Mouse (Mus musculus): Measurements from ENCODE around the gene Kcnk7. TPM values are rescaled to one million over a fixed set of nuclear protein-coding genes. Genes with fewer than 3 reads are reported as not detected.

The Kcnk7 gene
- polyA plus RNA-seq, 1 experiment from 2014 or later, result not detected

DNA sequence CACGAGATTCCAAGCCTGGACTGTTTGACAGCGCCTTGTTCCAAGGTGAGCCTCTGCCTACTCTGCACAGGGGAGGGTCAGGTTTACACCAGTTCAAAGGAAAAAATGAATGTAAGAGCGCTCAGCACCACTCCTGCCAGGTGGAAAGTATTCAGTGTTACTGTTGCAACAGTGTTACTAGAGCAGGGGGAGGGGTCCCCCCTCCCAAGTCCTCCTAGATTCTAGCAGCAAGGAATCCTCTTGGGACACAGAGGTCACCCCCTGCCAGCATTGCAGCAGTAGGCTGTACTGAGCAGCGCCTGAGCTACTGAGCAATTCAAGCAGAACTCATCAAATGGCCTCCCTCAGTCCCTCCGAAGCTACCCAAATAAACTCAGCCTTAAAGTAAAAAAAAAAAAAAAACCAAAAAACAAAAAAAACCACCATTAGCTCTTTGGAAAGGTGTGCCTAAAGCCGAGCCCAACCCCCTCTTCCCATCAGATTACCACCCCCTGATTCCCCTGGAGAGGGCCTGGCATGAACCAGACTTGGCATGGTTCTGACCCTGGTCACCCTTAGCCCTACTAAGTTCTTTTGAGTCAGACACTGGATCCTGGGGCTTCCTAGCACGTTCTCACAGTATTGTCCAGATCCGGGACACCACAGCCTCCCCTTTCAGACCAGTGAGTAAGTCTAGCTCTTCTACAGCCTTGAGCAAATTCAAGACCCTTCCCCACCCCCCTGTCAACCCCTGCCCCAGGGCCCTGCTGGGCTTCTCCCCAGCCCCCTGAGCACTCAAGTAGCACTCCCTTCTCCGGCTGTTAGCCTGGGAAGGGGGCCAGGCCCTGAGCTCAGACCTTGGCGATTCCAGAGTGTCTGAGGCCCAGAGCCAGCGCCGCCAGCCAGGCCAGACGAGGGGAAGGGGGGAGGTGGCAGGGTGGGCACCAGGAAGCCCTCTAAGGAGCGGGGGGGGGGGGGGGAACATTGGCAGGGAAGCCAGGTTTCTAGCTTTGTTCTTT, 36.5 kb downstream of the Kcnk7 start, which contains the start of gene Ltbp3:
TSS of gene Ltbp3 (plus strand) at position 585 of the 998 bp plus-strand sequence.
- Histone ChIP-seq H3K27ac (ENCODE audit: low read depth, low read length) (0 out of 2 replicates have a peak within 1 kb of the TSS, but pooled peaks have one; percentile 17), H3K4me1 (ENCODE audit: control insufficient read depth, insufficient read depth, low read length) (peaks cover 14% of the 10 kb centered on the region), H3K27me3 (ENCODE audit: control insufficient read depth, insufficient read depth, low read length) (peaks cover 41% of the 10 kb centered on the region), H3K9me3 (ENCODE audit: control insufficient read depth, low read length) (no peaks in the 10 kb centered on the region), H3K9ac (ENCODE audit: low read length) (peak within 1 kb of the TSS; percentile 85), H3K36me3 (ENCODE audit: control insufficient read depth, insufficient read depth, low read length) (no peaks in the 10 kb centered on the region), H3K4me3 (ENCODE audit: low read depth, low read length) (peak within 1 kb of the TSS; percentile 61), H3K4me2 (ENCODE audit: low read depth) (peak within 1 kb of the TSS; percentile 98)
- WGBS, result 20% methylated on average over 13 of the region's 14 CpGs
- DNase-seq (ENCODE audit: low spot score) (no peak), ATAC-seq (ENCODE audit: insufficient read depth, low FRiP score, low TSS enrichment) (no peak)

GRCm38 (mm10) chr19:5741641-5742240, 37.6 kb downstream of the Kcnk7 start:
- ATAC-seq (ENCODE audit: insufficient read depth, low FRiP score, low TSS enrichment) (peak; percentile 64), DNase-seq (ENCODE audit: low spot score) (peak; percentile 75)
- Histone ChIP-seq H3K36me3 (ENCODE audit: control insufficient read depth, insufficient read depth, low read length) (no peaks in the 10 kb centered on the region), H3K4me3 (ENCODE audit: low read depth, low read length) (peak overlapping the region; percentile 61), H3K9ac (ENCODE audit: low read length) (peak overlapping the region; percentile 85), H3K4me2 (ENCODE audit: low read depth) (peak overlapping the region; percentile 98), H3K9me3 (ENCODE audit: control insufficient read depth, low read length) (no peaks in the 10 kb centered on the region), H3K4me1 (ENCODE audit: control insufficient read depth, insufficient read depth, low read length) (peaks cover 24% of the 10 kb centered on the region), H3K27ac (ENCODE audit: low read depth, low read length) (0 out of 2 replicates have a peak overlapping the region, but pooled peaks have one; percentile 17), H3K27me3 (ENCODE audit: control insufficient read depth, insufficient read depth, low read length) (peaks cover 49% of the 10 kb centered on the region)
- WGBS, result under 1% methylated on average over 45 of the region's 55 CpGs

DNA sequence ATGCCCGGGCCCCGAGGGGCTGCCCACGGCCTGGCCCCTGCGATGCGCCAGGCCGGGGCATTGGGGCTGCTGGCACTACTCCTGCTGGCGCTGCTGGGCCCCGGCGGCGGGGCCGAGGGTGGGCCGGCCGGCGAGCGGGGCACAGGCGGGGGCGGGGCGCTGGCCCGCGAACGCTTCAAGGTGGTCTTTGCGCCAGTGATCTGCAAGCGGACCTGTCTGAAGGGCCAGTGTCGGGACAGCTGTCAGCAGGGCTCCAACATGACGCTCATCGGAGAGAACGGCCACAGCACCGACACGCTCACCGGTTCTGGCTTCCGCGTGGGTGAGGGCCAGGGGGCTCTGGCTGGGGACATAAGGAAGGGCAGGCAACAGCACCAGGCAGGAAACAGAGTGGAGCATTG, 38.1 kb downstream of the Kcnk7 start:
- peak; percentile 61 for DNase-seq (ENCODE audit: low spot score)
- no peaks in the 10 kb centered on the region for H3K36me3 ChIP-seq (ENCODE audit: control insufficient read depth, insufficient read depth, low read length)
- H3K9me3 ChIP-seq (ENCODE audit: control insufficient read depth, low read length), result no peaks in the 10 kb centered on the region
- ATAC-seq (ENCODE audit: insufficient read depth, low FRiP score, low TSS enrichment), result peak; percentile 51
- peaks cover 24% of the 10 kb centered on the region for H3K4me1 ChIP-seq (ENCODE audit: control insufficient read depth, insufficient read depth, low read length)
- H3K27ac ChIP-seq (ENCODE audit: low read depth, low read length), result no peak overlapping the region
- H3K4me3 ChIP-seq (ENCODE audit: low read depth, low read length), result peak overlapping the region; percentile 61
- H3K9ac ChIP-seq (ENCODE audit: low read length), result peak overlapping the region; percentile 85
- WGBS, result 2% methylated on average over 32 of the region's 32 CpGs
- H3K4me2 ChIP-seq (ENCODE audit: low read depth), result peak overlapping the region; percentile 98
- peaks cover 49% of the 10 kb centered on the region for H3K27me3 ChIP-seq (ENCODE audit: control insufficient read depth, insufficient read depth, low read length)

DNA sequence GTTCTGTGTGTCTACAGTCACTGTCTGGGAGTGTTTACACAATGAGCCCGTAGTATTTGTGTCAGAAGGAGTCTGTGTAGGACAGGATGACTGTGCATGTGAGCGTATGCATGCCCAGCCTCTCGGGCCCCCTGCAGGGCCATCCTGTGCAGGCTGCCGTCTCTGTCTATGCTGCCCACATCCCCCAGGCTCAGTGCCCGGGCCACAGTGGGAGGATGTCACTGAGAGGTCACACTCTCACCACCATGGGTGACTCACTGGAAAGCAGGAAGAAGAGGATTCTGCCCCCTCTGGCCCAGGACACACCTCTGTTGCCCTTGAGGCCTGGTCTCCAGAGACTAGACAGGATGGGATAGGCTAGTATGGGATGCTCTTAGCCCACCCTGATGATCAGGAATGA, 39.4 kb downstream of the Kcnk7 start:
- 65% methylated on average over 5 of the region's 5 CpGs for WGBS
- no peak overlapping the region for H3K9ac ChIP-seq (ENCODE audit: low read length)
- peaks cover 49% of the 10 kb centered on the region for H3K27me3 ChIP-seq (ENCODE audit: control insufficient read depth, insufficient read depth, low read length)
- peaks cover 24% of the 10 kb centered on the region for H3K4me1 ChIP-seq (ENCODE audit: control insufficient read depth, insufficient read depth, low read length)
- ATAC-seq (ENCODE audit: insufficient read depth, low FRiP score, low TSS enrichment) (no peak), DNase-seq (ENCODE audit: low spot score) (no peak)
- H3K36me3 ChIP-seq (ENCODE audit: control insufficient read depth, insufficient read depth, low read length), result no peaks in the 10 kb centered on the region
- H3K27ac ChIP-seq (ENCODE audit: low read depth, low read length), result no peak overlapping the region
- H3K4me3 ChIP-seq (ENCODE audit: low read depth, low read length), result no peak overlapping the region
- no peak overlapping the region for H3K4me2 ChIP-seq (ENCODE audit: low read depth)
- H3K9me3 ChIP-seq (ENCODE audit: control insufficient read depth, low read length), result no peaks in the 10 kb centered on the region

DNA sequence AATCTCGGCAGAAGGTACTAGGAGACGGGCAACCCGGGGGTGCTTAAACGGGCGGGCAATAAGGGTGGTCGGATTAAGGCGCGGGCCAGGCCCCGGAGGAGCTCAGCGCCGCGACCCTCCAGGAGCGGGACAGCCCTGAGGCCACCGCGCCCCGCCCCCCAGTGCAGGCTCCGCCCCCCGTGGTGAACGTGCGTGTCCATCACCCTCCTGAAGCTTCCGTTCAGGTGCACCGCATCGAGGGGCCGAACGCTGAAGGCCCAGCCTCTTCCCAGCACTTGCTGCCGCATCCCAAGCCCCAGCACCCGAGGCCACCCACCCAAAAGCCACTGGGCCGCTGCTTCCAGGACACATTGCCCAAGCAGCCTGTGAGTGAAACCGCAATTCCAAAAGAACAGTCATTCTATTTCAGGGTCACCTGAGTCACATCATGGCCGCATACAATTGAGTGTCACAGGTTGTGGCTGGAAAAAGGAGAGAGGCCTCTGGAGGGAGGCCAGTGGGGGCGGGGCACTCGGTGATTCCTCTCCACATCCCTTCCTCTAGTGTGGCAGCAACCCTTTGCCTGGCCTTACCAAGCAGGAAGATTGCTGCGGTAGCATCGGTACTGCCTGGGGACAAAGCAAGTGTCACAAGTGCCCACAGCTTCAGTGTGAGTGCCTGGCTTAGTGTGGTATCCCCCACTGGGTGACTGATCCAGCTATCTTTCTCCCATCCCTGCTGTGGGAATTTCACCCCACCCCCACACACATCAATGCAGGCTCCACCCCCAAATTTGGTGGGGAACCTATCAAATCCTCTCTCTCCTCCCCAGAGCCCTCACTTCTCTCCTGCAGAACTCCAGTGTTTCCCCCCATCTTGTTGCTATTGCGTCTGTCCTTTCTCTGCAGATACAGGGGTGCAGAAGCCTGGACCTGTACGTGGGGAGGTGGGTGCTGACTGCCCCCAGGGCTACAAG, 41.9 kb downstream of the Kcnk7 start:
- peaks cover 24% of the 10 kb centered on the region for H3K4me1 ChIP-seq (ENCODE audit: control insufficient read depth, insufficient read depth, low read length)
- peak overlapping the region; percentile 39 for H3K4me2 ChIP-seq (ENCODE audit: low read depth)
- H3K27me3 ChIP-seq (ENCODE audit: control insufficient read depth, insufficient read depth, low read length), result peaks cover 56% of the 10 kb centered on the region
- DNase-seq (ENCODE audit: low spot score), result peak; percentile 26
- no peak overlapping the region for H3K27ac ChIP-seq (ENCODE audit: low read depth, low read length)
- H3K9me3 ChIP-seq (ENCODE audit: control insufficient read depth, low read length), result no peaks in the 10 kb centered on the region; the same call in 1 of the 2 replicates
- H3K36me3 ChIP-seq (ENCODE audit: control insufficient read depth, insufficient read depth, low read length), result no peaks in the 10 kb centered on the region
- peak overlapping the region; percentile 20; the same call in 1 of the 2 replicates for H3K4me3 ChIP-seq (ENCODE audit: low read depth, low read length)
- no peak for ATAC-seq (ENCODE audit: insufficient read depth, low FRiP score, low TSS enrichment)
- WGBS, result 3% methylated on average over 36 of the region's 36 CpGs
- 0 out of 2 replicates have a peak overlapping the region, but pooled peaks have one; percentile 16 for H3K9ac ChIP-seq (ENCODE audit: low read length)

DNA sequence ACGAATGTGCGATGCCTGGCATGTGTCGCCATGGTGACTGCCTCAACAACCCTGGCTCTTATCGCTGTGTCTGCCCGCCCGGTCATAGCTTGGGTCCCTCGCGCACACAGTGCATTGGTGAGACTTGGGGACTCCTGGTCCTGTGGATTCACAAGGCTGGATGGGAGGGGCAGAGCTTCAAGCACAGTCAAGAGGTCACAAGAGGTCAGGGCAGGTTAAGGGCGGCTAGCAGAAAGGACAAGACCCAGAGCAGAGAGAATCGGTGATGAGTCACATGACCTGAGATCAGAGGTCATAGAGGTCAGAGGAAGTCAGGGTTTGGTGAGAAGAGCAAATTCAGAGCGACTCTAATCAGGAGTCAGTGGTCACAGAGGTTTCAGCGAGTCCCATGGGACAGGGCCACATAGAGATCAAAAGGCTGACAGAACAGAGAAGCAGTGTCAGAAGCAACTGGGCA, 42.8 kb downstream of the Kcnk7 start:
- WGBS, result 31% methylated on average over 12 of the region's 12 CpGs
- ATAC-seq (ENCODE audit: insufficient read depth, low FRiP score, low TSS enrichment) (no peak), DNase-seq (ENCODE audit: low spot score) (no peak)
- Histone ChIP-seq H3K36me3 (ENCODE audit: control insufficient read depth, insufficient read depth, low read length) (no peaks in the 10 kb centered on the region), H3K4me1 (ENCODE audit: control insufficient read depth, insufficient read depth, low read length) (peaks cover 24% of the 10 kb centered on the region), H3K27me3 (ENCODE audit: control insufficient read depth, insufficient read depth, low read length) (peaks cover 61% of the 10 kb centered on the region), H3K4me2 (ENCODE audit: low read depth) (no peak overlapping the region), H3K9me3 (ENCODE audit: control insufficient read depth, low read length) (no peaks in the 10 kb centered on the region; the same call in 1 of the 2 replicates), H3K9ac (ENCODE audit: low read length) (no peak overlapping the region), H3K4me3 (ENCODE audit: low read depth, low read length) (no peak overlapping the region), H3K27ac (ENCODE audit: low read depth, low read length) (no peak overlapping the region)

GRCm38 (mm10) chr19:5749476-5749875, 45.3 kb downstream of the Kcnk7 start:
- no peaks in the 10 kb centered on the region for H3K36me3 ChIP-seq (ENCODE audit: control insufficient read depth, insufficient read depth, low read length)
- peaks cover 57% of the 10 kb centered on the region for H3K27me3 ChIP-seq (ENCODE audit: control insufficient read depth, insufficient read depth, low read length)
- no peak overlapping the region for H3K4me3 ChIP-seq (ENCODE audit: low read depth, low read length)
- no peak for ATAC-seq (ENCODE audit: insufficient read depth, low FRiP score, low TSS enrichment)
- no peak overlapping the region for H3K9ac ChIP-seq (ENCODE audit: low read length)
- H3K4me2 ChIP-seq (ENCODE audit: low read depth), result no peak overlapping the region
- DNase-seq (ENCODE audit: low spot score), result no peak
- 90% methylated on average over 6 of the region's 6 CpGs for WGBS
- H3K9me3 ChIP-seq (ENCODE audit: control insufficient read depth, low read length), result no peaks in the 10 kb centered on the region; the same call in 1 of the 2 replicates
- H3K4me1 ChIP-seq (ENCODE audit: control insufficient read depth, insufficient read depth, low read length), result peaks cover 16% of the 10 kb centered on the region
- H3K27ac ChIP-seq (ENCODE audit: low read depth, low read length), result no peak overlapping the region

GRCm38 (mm10) chr19:5750951-5751350, 46.8 kb downstream of the Kcnk7 start:
- Histone ChIP-seq H3K4me2 (ENCODE audit: low read depth) (no peak overlapping the region), H3K27me3 (ENCODE audit: control insufficient read depth, insufficient read depth, low read length) (peaks cover 48% of the 10 kb centered on the region), H3K9ac (ENCODE audit: low read length) (no peak overlapping the region), H3K27ac (ENCODE audit: low read depth, low read length) (no peak overlapping the region), H3K4me1 (ENCODE audit: control insufficient read depth, insufficient read depth, low read length) (peaks cover 10% of the 10 kb centered on the region), H3K9me3 (ENCODE audit: control insufficient read depth, low read length) (no peaks in the 10 kb centered on the region; the same call in 1 of the 2 replicates), H3K4me3 (ENCODE audit: low read depth, low read length) (no peak overlapping the region; the same call in 1 of the 2 replicates), H3K36me3 (ENCODE audit: control insufficient read depth, insufficient read depth, low read length) (no peaks in the 10 kb centered on the region)
- DNase-seq (ENCODE audit: low spot score) (no peak), ATAC-seq (ENCODE audit: insufficient read depth, low FRiP score, low TSS enrichment) (no peak)
- WGBS, result 5% methylated on average over 22 of the region's 22 CpGs
